Mouse (Mus musculus): ENCODE results near the gene Dr1. TPM values are rescaled to one million over a fixed set of nuclear protein-coding genes. Genes with fewer than 3 reads are reported as not detected.

Gene Dr1
- polyA plus RNA-seq, 1 experiment from 2014 or later: 30.0 TPM

GRCm38 (mm10) chr5:108301567-108301966 is 32.9 kb downstream of the Dr1 start:
- H3K4me3 ChIP-seq (ENCODE audit: control insufficient read depth in 1 of 2, insufficient read depth in 1 of 2, low read depth in 1 of 2, low read length in 2 of 2): no peak overlapping the region
- H3K4me2 ChIP-seq (ENCODE audit: low read length): no peak overlapping the region
- H3K27me3 ChIP-seq (ENCODE audit: control insufficient read depth, insufficient read depth, low read length): no peaks in the 10 kb centered on the region
- no peaks in the 10 kb centered on the region for H3K4me1 ChIP-seq (ENCODE audit: control insufficient read depth in 2 of 2, insufficient read depth in 2 of 2, low read length in 2 of 2)
- no peak for ATAC-seq (ENCODE audit: insufficient number of reproducible peaks, insufficient read depth, low FRiP score, low read depth)
- H3K9me3 ChIP-seq (ENCODE audit: control insufficient read depth, low read length): no peaks in the 10 kb centered on the region
- 56% methylated on average over 3 of the region's 3 CpGs for WGBS
- no peak overlapping the region for H3K27ac ChIP-seq (replicated peaks in 1 of 2; ENCODE audit: control insufficient read depth in 1 of 2, insufficient read depth in 1 of 2, low read depth in 2 of 2, low read length in 2 of 2)
- H3K36me3 ChIP-seq (ENCODE audit: control insufficient read depth, insufficient read depth, low read length): no peaks in the 10 kb centered on the region
- no peak overlapping the region for H3K9ac ChIP-seq (ENCODE audit: low read length)

GRCm38 (mm10) chr5:108312224-108313064 is 43.7 kb downstream of the Dr1 start, which contains the start of gene Pigg:
Gene Pigg (plus strand): TSS chr5:108312609.
- ATAC-seq (ENCODE audit: insufficient number of reproducible peaks, insufficient read depth, low FRiP score, low read depth): peak; percentile 94
- Histone ChIP-seq H3K9ac (ENCODE audit: low read length) (peak within 1 kb of the TSS; percentile 82), H3K4me3 (ENCODE audit: control insufficient read depth in 1 of 2, insufficient read depth in 1 of 2, low read depth in 1 of 2, low read length in 2 of 2) (peak within 1 kb of the TSS; percentile 70 to 78), H3K4me2 (ENCODE audit: low read length) (peak within 1 kb of the TSS; percentile 95), H3K4me1 (ENCODE audit: control insufficient read depth in 2 of 2, insufficient read depth in 2 of 2, low read length in 2 of 2) (peaks cover 2 to 5% of the 10 kb centered on the region in 2 experiments; a peak in 2 of 4 replicates), H3K36me3 (ENCODE audit: control insufficient read depth, insufficient read depth, low read length) (peaks cover 4% of the 10 kb centered on the region; the same call in 1 of the 2 replicates), H3K9me3 (ENCODE audit: control insufficient read depth, low read length) (0 out of 2 replicates have a peak, but pooled peaks cover 2% of the 10 kb centered on the region), H3K27ac (replicated peaks in 1 of 2; ENCODE audit: control insufficient read depth in 1 of 2, insufficient read depth in 1 of 2, low read depth in 2 of 2, low read length in 2 of 2) (peak within 1 kb of the TSS; percentile 59 to 81), H3K27me3 (ENCODE audit: control insufficient read depth, insufficient read depth, low read length) (no peaks in the 10 kb centered on the region)
- WGBS: 0% methylated on average over 57 of the region's 57 CpGs

- peak overlapping the region in 1 of 2 experiments; percentile 81; a peak in 1 of 4 replicates for H3K27ac ChIP-seq (replicated peaks in 1 of 2; ENCODE audit: control insufficient read depth in 1 of 2, insufficient read depth in 1 of 2, low read depth in 2 of 2, low read length in 2 of 2)
- H3K27me3 ChIP-seq (ENCODE audit: control insufficient read depth, insufficient read depth, low read length): no peaks in the 10 kb centered on the region
- WGBS: 5% methylated on average over 16 of the region's 16 CpGs
- H3K4me1 ChIP-seq (ENCODE audit: control insufficient read depth in 2 of 2, insufficient read depth in 2 of 2, low read length in 2 of 2): peaks cover 2 to 5% of the 10 kb centered on the region in 2 experiments; a peak in 2 of 4 replicates
- peak overlapping the region; percentile 70 to 78 for H3K4me3 ChIP-seq (ENCODE audit: control insufficient read depth in 1 of 2, insufficient read depth in 1 of 2, low read depth in 1 of 2, low read length in 2 of 2)
- 0 out of 2 replicates have a peak, but pooled peaks cover 2% of the 10 kb centered on the region for H3K9me3 ChIP-seq (ENCODE audit: control insufficient read depth, low read length)
- peak overlapping the region; percentile 95 for H3K4me2 ChIP-seq (ENCODE audit: low read length)
- H3K9ac ChIP-seq (ENCODE audit: low read length): peak overlapping the region; percentile 82
- ATAC-seq (ENCODE audit: insufficient number of reproducible peaks, insufficient read depth, low FRiP score, low read depth): no peak
- peaks cover 13% of the 10 kb centered on the region; the same call in 1 of the 2 replicates for H3K36me3 ChIP-seq (ENCODE audit: control insufficient read depth, insufficient read depth, low read length)
These were observed 44.6 kb downstream of the Dr1 start for GRCm38 (mm10) chr5:108313065-108313860.

Other genes with a start within 250 kb of the Dr1 start
- 63.6 and 68.3 TPM in 2 replicates for gene Mtf2, start 203.2 kb upstream of the Dr1 start, polyA plus RNA-seq (2014; fragmentation: Nextera tagmentation; extraction: Ambion mirVana)
- gene Tmed5, start 136.3 kb upstream of the Dr1 start, polyA plus RNA-seq (2014; fragmentation: Nextera tagmentation; extraction: Ambion mirVana): 27.0 and 29.1 TPM in 2 replicates
- 4.3 and 4.6 TPM in 2 replicates for gene Ccdc18, start 136.0 kb upstream of the Dr1 start, polyA plus RNA-seq (2014; fragmentation: Nextera tagmentation; extraction: Ambion mirVana)
- gene Pigg, start 43.7 kb downstream of the Dr1 start, polyA plus RNA-seq (2014; fragmentation: Nextera tagmentation; extraction: Ambion mirVana): 3.0 and 3.6 TPM in 2 replicates
- 0.11 TPM in 1 of 2 replicates, not detected in the other for gene Gm42517, start 99.0 kb downstream of the Dr1 start, polyA plus RNA-seq (2014; fragmentation: Nextera tagmentation; extraction: Ambion mirVana)
- gene Pde6b, start 119.5 kb downstream of the Dr1 start, polyA plus RNA-seq (2014; fragmentation: Nextera tagmentation; extraction: Ambion mirVana): 0.22 TPM in 1 of 2 replicates, not detected in the other
- gene Atp5k, start 165.6 kb downstream of the Dr1 start, polyA plus RNA-seq (2014; fragmentation: Nextera tagmentation; extraction: Ambion mirVana): 971 and 1,026 TPM in 2 replicates
- gene Mfsd7a, start 180.0 kb downstream of the Dr1 start, polyA plus RNA-seq (2014; fragmentation: Nextera tagmentation; extraction: Ambion mirVana): 0.08 and 0.15 TPM in 2 replicates
- 24.3 and 26.8 TPM in 2 replicates for gene Pcgf3, start 192.3 kb downstream of the Dr1 start, polyA plus RNA-seq (2014; fragmentation: Nextera tagmentation; extraction: Ambion mirVana)

Data from heart, embryonic 14.5 days (tissue).